Mouse (Mus musculus): ENCODE data around the gene Pnkp.
A peak's percentile ranks its signal among the peaks of the same experiment; 100 is the strongest.

The Pnkp gene

GRCm38 (mm10) chr7:44857042-44857552, at the start of gene Pnkp:
Gene Pnkp (plus strand): TSS chr7:44857139.
- peak; percentile 88 for DNase-seq (ENCODE audit: low read depth, low spot score)

DNA sequence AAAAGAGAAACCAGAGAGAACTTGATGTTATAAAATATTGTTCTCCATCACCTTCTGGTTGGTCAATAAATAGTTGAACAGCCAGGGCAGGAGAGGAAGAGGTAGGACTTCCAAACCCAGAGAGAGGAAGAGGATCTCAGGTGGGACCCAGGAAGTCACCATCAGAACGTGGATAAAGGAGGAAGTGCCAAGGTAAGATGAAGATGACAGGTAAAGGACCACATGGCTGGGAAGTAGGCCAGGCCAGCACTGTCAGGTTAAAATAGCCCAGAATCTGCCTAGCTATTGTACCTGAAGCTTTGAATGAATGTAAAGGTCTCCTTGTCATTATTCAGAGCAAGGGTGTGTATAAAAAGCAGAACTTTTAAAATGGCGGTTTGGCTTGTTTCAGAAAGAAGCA, 48.0 kb upstream of the Pnkp start:
- DNase-seq (ENCODE audit: low read depth, low spot score): no peak

DNA sequence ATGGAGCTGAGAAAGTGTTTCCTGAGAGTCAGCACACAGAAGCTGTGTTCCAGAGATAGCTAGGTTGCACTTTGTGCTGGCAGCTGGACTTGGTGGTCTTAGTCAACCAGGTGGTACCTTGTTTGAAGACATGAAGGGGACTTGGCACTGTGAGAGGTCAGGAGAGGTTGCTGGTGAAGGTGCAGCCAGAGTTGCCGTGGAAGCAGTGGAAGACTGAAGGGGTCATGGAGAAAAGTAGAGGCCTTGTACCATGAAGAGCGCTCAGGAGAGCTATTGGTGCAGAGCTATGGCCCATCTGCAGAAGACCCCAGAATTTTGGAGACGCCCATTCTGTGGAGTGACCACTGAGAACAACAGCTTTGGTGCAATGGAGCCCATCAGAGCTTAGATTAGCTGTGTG, 47.5 kb upstream of the Pnkp start:
- DNase-seq (ENCODE audit: low read depth, low spot score): no peak

GRCm38 (mm10) chr7:44810365-44810764, 46.6 kb upstream of the Pnkp start:
- DNase-seq (ENCODE audit: low read depth, low spot score): no peak

- DNase-seq (ENCODE audit: low read depth, low spot score): no peak
Observed at GRCm38 (mm10) chr7:44810819-44811557, 46.0 kb upstream of the Pnkp start.

- no peak for DNase-seq (ENCODE audit: low read depth, low spot score)
Observed at GRCm38 (mm10) chr7:44812651-44813325, 44.2 kb upstream of the Pnkp start.

GRCm38 (mm10) chr7:44813985-44814384, 43.0 kb upstream of the Pnkp start:
- no peak for DNase-seq (ENCODE audit: low read depth, low spot score)

GRCm38 (mm10) chr7:44814423-44814822, 42.5 kb upstream of the Pnkp start:
- DNase-seq (ENCODE audit: low read depth, low spot score): no peak

- no peak for DNase-seq (ENCODE audit: low read depth, low spot score)
Observed at GRCm38 (mm10) chr7:44814952-44815553, 41.9 kb upstream of the Pnkp start.

DNA sequence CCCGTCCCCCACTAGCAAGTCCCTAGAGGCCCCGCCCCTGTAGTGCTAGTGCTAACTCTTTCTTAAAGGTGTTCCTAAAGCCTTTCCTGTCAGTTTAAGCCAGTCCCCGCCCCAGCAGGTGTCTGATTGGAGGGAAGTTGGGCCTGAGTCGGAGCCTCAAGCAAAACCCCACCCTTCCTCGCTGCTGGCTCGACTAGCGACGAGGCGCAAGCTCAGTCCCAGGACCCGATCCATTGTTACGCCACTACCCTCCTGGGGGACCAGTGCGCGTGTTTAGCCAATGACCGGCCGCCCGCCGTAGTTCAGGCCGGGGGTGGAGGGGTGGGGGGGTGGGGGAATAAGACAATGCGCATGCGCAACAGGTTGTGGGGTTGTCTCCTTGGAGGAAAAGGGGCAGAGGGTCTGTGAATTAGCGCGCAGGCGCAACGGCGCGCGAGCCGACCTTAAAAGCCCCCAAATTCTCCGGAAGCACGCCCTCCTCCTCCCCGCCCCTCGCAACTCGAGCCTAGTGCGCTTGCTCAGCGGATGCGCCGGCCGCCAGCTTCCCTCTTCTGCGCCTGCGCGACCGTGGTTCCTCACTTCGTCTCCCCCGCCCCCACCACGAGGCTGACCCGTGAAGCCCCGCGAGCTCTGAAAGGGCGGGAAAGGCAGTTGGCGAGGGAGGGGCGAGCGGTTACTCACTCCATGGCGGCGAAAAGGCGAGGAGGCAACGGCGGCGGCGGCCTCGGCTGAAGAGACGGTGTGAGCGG, 41.0 kb upstream of the Pnkp start, which contains the start of the genes Nup62 and Il4i1:
Gene Nup62 (plus strand): TSS at position 368 of the 749 bp plus-strand sequence.
Gene Il4i1 (plus strand): TSS at position 667 of the 749 bp plus-strand sequence.
- peak; percentile 100 for DNase-seq (ENCODE audit: low read depth, low spot score)

DNA sequence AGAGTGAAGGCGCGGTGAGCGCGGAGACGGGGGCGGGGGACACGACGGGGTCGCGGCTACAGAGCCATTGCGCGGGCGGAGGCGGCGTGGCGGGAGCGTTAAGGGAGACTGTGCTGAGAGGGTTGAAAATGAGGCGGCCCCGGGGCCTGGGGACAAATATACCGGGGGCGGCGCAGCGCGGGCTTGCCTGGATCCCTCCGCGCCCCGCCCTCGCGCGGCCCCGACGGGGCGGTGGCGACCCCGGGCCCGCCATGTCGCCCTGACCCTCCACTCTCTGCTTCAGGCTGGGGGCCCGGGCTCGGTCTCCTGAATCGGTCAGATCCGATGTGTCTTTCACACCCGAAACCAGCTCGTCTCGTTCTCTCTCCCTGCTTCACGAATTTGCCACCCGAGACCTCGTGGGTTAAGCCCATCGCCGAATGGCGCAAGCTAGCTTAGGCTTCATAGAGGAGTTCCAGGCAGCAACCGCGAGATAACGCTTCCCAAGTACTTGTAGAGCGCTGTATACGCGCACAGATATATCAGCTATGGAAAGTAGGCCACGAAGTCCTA, 40.4 kb upstream of the Pnkp start, which contains the start of gene Atf5:
Gene Atf5 (minus strand): TSS at position 189 of the 552 bp plus-strand sequence.
- DNase-seq (ENCODE audit: low read depth, low spot score): peak; percentile 46

DNA sequence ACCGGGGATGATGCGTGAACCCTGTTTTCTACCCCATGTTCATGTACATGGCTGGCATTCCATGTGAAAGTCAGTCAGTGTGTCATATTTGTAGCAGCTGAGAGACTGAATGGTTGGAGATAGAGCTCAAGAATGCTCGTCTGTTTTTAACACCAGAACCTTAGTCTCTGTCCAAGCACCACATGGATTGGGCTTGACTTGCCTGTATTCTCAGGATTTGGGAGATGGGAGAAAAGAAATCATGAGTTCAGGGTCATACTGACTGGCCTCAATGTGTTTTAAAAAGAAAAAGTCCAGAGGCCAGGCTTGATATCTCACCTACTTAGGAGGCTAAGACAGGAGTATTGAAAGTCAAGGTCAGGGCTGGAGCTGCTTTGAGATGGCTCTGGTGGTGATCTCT, 39.5 kb upstream of the Pnkp start:
- DNase-seq (ENCODE audit: low read depth, low spot score): no peak

GRCm38 (mm10) chr7:44818164-44818563, 38.8 kb upstream of the Pnkp start:
- DNase-seq (ENCODE audit: low read depth, low spot score): no peak

- no peak for DNase-seq (ENCODE audit: low read depth, low spot score)
Observed at GRCm38 (mm10) chr7:44818751-44819235, 38.1 kb upstream of the Pnkp start.

- DNase-seq (ENCODE audit: low read depth, low spot score): no peak
Observed at GRCm38 (mm10) chr7:44819391-44819790, 37.5 kb upstream of the Pnkp start.

GRCm38 (mm10) chr7:44819863-44820262, 37.1 kb upstream of the Pnkp start:
- no peak for DNase-seq (ENCODE audit: low read depth, low spot score)

- no peak for DNase-seq (ENCODE audit: low read depth, low spot score)
Observed at GRCm38 (mm10) chr7:44820525-44820924, 36.4 kb upstream of the Pnkp start.

DNA sequence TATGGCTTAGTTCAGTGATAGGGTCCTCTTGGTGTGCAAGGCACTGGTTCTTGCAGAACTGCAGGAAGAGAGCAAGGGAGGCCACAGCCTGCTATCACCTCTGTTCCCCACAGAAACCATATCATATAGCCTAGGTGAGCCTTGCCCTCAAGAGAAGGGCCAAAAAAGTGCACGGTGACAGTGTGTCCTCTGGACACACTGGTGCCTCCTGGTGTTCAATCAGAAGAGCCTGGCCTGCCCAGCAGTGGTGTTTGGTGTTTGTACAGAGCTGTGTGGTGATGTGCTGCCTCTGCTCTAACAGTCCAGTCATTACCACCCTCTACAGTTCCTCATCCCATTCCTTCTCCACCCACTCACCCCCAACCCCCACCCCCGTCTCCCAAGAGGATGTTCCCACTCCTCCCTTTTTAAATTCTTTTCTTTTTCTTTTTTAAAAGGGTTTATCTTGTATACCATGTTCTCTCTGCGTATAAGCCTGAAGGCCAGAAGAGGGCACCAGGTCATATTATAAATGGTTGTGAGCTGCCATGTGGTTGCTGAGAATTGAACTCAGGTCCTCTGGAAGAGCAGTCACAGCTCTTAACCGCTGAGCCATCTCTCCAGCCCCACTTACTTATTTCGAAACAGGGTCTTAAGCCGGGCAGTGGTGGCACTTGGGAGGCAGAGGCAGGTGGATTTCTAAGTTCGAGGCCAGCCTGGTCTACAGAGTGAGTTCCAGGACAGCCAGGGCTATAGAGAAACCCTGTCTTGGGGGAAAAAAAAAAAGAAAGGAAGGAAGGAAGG, 35.1 kb upstream of the Pnkp start:
- DNase-seq (ENCODE audit: low read depth, low spot score): no peak

DNA sequence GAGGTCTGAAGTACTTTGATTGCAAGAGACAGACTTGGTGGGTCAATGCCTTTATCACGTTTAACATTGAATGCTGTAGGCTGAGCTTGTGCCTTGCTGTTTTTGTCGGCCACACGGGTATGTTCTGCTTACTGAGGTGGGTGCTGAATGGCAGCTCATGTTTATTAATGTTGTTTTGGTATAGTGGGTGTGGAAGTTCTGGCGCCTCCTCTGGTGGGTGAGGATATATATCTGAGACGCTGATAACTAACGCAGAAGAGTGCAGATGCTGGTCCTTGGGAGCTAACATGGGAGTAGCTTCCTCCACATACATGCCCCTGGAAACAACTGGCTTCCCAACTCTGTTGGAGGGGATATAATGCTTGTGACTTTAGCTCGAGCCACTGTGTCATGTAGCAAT, 33.5 kb upstream of the Pnkp start:
- no peak for DNase-seq (ENCODE audit: low read depth, low spot score)

GRCm38 (mm10) chr7:44824872-44825271, 32.1 kb upstream of the Pnkp start:
- DNase-seq (ENCODE audit: low read depth, low spot score): peak; percentile 73
